Mouse (Mus musculus) heart, embryonic 15.5 days (tissue): Measurements from ENCODE around the gene Slc38a2. TPM values are rescaled to one million over a fixed set of nuclear protein-coding genes. Genes with fewer than 3 reads are reported as not detected.

Experiments used
- ATAC-seq: fragments of 200-750 bp; cut with Nextera tagmentation; replicated peaks from 2 replicates; pipeline ENCODE4 v1.8.0; 2017; ENCODE audit warnings: low read depth, moderate TSS enrichment; ENCODE audit not compliant: insufficient number of reproducible peaks, insufficient read depth, low FRiP score
- H3K27ac ChIP-seq: fragments of 300-500 bp; sonication (generic); 2 replicates; pipeline ENCODE4 v1.5.1; 2015; ENCODE audit warnings: mild to moderate bottlenecking, inconsistent platforms
- H3K27me3 ChIP-seq: fragments of 300-500 bp; sonication (generic); 2 replicates; pipeline ENCODE4 v1.6.1; 2015; ENCODE audit warnings: inconsistent platforms
- H3K36me3 ChIP-seq: fragments of 300-500 bp; sonication (generic); 2 replicates; pipeline ENCODE4 v1.6.1; 2015; ENCODE audit warnings: mild to moderate bottlenecking, inconsistent platforms
- H3K4me1 ChIP-seq: fragments of 300-500 bp; sonication (generic); replicated peaks from 2 replicates; pipeline ENCODE4 v1.6.1; 2015; ENCODE audit warnings: inconsistent platforms
- H3K4me2 ChIP-seq: fragments of 300-500 bp; sonication (generic); 2 replicates; pipeline ENCODE4 v1.6.1; 2015; ENCODE audit warnings: inconsistent platforms, mild to moderate bottlenecking, moderate library complexity
- H3K4me3 ChIP-seq: fragments of 300-500 bp; sonication (generic); 2 replicates; pipeline ENCODE4 v1.5.1; 2015; ENCODE audit warnings: mild to moderate bottlenecking, inconsistent platforms
- H3K9ac ChIP-seq: fragments of 300-500 bp; sonication (generic); 2 replicates; pipeline ENCODE4 v1.6.1; 2015; ENCODE audit warnings: mild to moderate bottlenecking, inconsistent platforms
- H3K9me3 ChIP-seq: fragments of 300-500 bp; sonication (generic); replicated peaks from 2 replicates; pipeline ENCODE4 v1.6.1; 2016; ENCODE audit warnings: inconsistent platforms
- WGBS: fragments of 180-500 bp; shearing (Covaris S2); methylation state at CpG from one replicate; pipeline ENCODE4 v1.1.7; 2015; ENCODE audit warnings: mixed read lengths; 5-methylcytosine and 5-hydroxymethylcytosine counted together
- polyA plus RNA-seq: library from polyadenylated mRNA; unstranded; fragments of >200 nt; fragmentation: Nextera tagmentation; extraction: Ambion mirVana; gene quantifications from 2 replicates; pipeline ENCODE4 v1.2.1, GENCODE M21; 2015

The Slc38a2 gene
- polyA plus RNA-seq, 1 experiment from 2014 or later, result 170 TPM

DNA sequence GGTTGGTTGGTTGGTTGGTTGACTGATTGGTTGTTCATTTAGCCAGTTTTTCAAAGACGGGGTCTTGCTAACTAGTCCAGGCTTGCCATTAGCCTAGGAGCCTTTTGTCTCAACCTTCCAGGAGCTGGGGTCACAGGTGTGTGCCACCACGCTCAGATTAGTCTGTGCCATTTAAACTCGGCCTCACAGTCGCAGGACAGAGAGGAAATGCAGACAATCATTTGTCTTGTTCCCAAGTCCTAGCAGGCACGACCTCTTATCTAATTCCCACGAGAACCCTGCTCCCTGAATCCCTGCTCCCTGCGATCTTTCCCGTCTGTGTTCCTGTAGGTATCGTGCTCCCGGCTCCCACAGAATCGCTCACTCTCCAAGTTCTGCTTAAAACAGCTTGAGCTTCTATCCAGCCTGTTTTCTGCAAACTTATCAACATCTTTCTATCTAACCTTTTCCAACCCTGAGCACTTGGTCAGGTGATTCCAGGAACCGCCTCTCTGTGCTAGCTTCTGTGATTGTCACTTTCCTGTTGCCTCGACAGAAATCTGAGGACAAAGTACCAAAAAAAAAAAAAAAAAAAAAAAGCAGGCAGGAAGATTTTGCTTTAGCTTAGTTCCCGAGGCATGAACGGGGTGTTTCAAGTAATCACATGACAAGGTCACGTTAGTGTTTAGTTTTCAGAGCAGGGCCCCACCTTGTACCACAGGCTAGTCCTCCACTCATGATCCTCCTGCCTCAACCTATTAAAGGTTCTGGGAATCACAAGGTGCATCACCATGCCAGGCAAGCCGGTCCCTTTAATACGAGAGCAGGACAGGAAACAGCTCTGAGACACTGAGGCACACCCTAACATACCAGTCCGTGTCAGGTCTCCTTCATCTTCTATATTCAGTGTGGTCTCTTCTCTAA, 20.4 kb downstream of the Slc38a2 start:
- H3K9ac ChIP-seq, result no peak overlapping the region
- H3K4me2 ChIP-seq, result no peak overlapping the region
- peaks cover 15% of the 10 kb centered on the region for H3K4me1 ChIP-seq
- no peaks in the 10 kb centered on the region for H3K27me3 ChIP-seq
- no peaks in the 10 kb centered on the region for H3K36me3 ChIP-seq
- no peak overlapping the region for H3K4me3 ChIP-seq
- no peak for ATAC-seq
- WGBS, result 45% methylated on average over 19 of the region's 19 CpGs
- no peaks in the 10 kb centered on the region for H3K9me3 ChIP-seq
- H3K27ac ChIP-seq, result no peak overlapping the region

DNA sequence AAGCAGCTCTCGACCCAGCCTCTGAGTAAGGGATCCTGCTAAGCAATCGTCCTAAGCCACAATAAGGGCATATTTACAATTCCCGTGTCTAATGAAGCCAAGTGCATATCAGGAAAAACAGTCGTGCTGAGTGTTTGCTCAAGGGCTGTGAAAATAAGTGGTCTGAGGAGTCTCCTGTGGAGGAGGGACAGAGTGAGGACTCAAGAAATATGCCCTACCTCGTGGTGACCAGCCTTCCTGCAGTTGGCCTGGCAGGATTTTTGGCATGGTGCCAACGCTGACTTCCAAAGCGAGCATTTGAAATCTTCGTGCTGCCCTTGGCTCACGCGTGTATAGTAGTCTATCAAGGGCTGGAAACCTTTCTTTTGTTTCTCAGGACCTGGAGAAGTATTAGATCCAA, 23.0 kb downstream of the Slc38a2 start:
- Histone ChIP-seq H3K27me3 (no peaks in the 10 kb centered on the region), H3K9ac (no peak overlapping the region)
- 24% methylated on average over 10 of the region's 10 CpGs for WGBS

DNA sequence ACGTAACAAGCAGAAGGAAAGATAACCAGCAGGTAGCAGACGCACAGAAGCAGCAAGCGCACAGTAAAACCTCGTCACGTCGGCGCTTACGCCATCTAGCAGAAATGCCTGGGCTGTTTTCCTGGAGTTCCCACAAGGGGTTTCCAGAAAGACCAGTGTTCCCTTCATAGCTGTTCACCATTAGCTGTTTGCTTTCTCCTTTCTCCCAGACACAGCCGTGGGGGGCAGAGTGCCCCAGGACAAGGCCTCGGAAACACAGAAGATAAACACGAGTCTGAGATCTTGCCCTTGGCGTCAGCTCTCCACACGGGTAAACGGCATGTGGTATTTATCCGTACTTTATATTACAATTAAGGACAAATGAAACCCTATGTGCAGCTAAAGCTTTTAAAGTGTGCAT, 23.8 kb downstream of the Slc38a2 start:
- Histone ChIP-seq H3K9ac (no peak overlapping the region), H3K27me3 (no peaks in the 10 kb centered on the region), H3K36me3 (no peaks in the 10 kb centered on the region), H3K9me3 (no peaks in the 10 kb centered on the region), H3K4me1 (peaks cover 15% of the 10 kb centered on the region), H3K4me3 (no peak overlapping the region), H3K27ac (peak overlapping the region; percentile 14; the same call in 1 of the 2 replicates), H3K4me2 (no peak overlapping the region)
- 61% methylated on average over 15 of the region's 15 CpGs for WGBS
- no peak for ATAC-seq

More for the DNA sequence above, 23.0 kb downstream of the Slc38a2 start:
- ATAC-seq, result peak; percentile 62; the same call in 1 of the 2 replicates
- Histone ChIP-seq H3K4me1 (peaks cover 15% of the 10 kb centered on the region), H3K4me2 (no peak overlapping the region), H3K36me3 (no peaks in the 10 kb centered on the region), H3K4me3 (no peak overlapping the region), H3K9me3 (no peaks in the 10 kb centered on the region), H3K27ac (peak overlapping the region; percentile 14; the same call in 1 of the 2 replicates)

DNA sequence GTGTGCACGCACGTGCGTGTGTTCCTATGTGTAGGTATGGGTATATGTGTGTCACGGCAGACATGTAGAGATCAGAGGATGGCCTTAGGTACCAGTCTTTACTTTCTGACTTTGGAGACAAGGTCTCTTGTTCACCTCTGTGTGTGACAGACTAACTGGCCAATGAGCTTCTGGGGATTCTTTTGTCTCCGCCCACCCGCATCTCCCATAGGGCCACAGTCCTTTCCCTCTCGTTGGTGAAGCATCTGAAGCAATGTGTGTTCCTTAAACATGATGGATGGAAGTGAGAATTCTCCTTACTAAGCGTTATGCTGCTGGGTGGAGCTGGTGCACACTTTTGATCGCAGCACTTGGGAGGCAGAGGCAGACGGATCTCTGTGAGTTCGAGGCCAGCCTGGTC, 24.5 kb downstream of the Slc38a2 start:
- ATAC-seq, result no peak
- Histone ChIP-seq H3K4me3 (no peak overlapping the region), H3K9me3 (no peaks in the 10 kb centered on the region), H3K9ac (no peak overlapping the region), H3K27me3 (no peaks in the 10 kb centered on the region), H3K36me3 (no peaks in the 10 kb centered on the region), H3K4me2 (no peak overlapping the region), H3K4me1 (peaks cover 15% of the 10 kb centered on the region), H3K27ac (no peak overlapping the region)
- 82% methylated on average over 11 of the region's 11 CpGs for WGBS

DNA sequence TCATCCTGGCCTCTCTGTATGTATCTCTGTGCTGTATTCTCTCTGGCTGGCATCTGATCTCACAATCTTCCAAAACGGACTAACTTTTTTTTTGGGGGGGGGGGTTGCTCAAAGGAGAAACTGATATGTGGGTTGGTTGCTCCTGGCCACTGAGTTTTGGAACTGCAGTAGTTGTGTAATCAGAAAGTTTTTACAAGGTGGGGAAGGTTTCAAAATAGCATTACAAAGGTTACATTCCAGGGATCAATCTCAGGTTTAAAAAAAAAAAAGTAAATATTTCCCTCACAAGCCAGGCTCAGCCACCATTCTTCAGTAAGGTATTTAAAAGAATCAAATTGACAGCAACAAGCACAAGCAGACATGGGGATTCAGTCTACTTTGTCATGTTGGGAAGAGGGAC, 25.4 kb downstream of the Slc38a2 start:
- 56% methylated on average over 1 of the region's 1 CpGs for WGBS
- Histone ChIP-seq H3K4me2 (no peak overlapping the region), H3K9ac (no peak overlapping the region), H3K27me3 (no peaks in the 10 kb centered on the region), H3K36me3 (no peaks in the 10 kb centered on the region), H3K4me1 (peaks cover 15% of the 10 kb centered on the region), H3K9me3 (no peaks in the 10 kb centered on the region), H3K4me3 (no peak overlapping the region), H3K27ac (no peak overlapping the region)
- no peak for ATAC-seq

DNA sequence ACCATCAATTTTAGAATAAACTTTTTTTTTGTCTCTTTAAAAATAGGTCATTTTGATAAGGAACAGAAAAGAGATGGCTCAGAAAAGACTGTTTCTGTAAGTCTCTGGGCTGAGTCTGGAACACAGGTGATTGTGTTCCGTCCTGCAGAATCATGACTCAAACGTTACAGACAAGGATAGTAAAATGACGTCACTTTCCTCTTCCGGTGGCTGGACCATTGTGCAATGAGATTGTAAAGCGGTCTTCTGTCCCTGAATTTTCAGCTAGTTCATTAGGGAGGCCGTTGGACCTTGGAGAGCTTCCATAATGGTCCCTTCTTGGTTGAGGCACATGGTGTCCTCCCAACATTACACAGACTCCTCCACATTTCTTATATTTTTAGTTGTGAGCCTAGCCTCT, 29.8 kb downstream of the Slc38a2 start:
- H3K27me3 ChIP-seq, result no peaks in the 10 kb centered on the region
- H3K36me3 ChIP-seq, result no peaks in the 10 kb centered on the region
- 57% methylated on average over 6 of the region's 6 CpGs for WGBS
- H3K4me2 ChIP-seq, result no peak overlapping the region
- no peaks in the 10 kb centered on the region for H3K9me3 ChIP-seq
- ATAC-seq, result no peak
- H3K9ac ChIP-seq, result no peak overlapping the region
- H3K4me1 ChIP-seq, result peaks cover 6% of the 10 kb centered on the region
- no peak overlapping the region for H3K27ac ChIP-seq
- H3K4me3 ChIP-seq, result no peak overlapping the region

DNA sequence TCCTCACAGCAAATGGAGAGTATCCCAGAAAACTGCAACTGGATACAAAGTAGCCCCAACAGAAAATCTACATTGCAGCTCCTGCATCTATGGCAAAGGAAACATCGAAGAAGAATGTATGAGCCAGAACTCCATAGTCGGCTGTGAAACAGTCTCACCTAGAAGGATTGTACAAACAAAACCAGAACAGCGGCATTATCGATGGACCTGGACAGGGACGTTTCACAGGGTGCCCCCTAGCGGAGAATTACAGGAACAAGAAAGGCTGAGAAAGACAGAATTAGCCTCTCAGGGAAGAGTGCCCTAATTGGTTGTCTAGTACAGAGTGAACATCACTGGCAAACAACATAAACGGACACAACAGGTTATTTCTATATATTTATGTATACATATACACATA, 32.9 kb downstream of the Slc38a2 start:
- ATAC-seq, result 0 out of 2 replicates have a peak, but pooled peaks have one; percentile 48
- H3K36me3 ChIP-seq, result no peaks in the 10 kb centered on the region
- H3K27ac ChIP-seq, result no peak overlapping the region
- H3K4me3 ChIP-seq, result peak overlapping the region; percentile 35
- H3K4me1 ChIP-seq, result peaks cover 6% of the 10 kb centered on the region
- H3K9ac ChIP-seq, result no peak overlapping the region
- 6% methylated on average over 7 of the region's 7 CpGs for WGBS
- peak overlapping the region; percentile 64 for H3K4me2 ChIP-seq
- no peaks in the 10 kb centered on the region for H3K9me3 ChIP-seq
- H3K27me3 ChIP-seq, result no peaks in the 10 kb centered on the region

DNA sequence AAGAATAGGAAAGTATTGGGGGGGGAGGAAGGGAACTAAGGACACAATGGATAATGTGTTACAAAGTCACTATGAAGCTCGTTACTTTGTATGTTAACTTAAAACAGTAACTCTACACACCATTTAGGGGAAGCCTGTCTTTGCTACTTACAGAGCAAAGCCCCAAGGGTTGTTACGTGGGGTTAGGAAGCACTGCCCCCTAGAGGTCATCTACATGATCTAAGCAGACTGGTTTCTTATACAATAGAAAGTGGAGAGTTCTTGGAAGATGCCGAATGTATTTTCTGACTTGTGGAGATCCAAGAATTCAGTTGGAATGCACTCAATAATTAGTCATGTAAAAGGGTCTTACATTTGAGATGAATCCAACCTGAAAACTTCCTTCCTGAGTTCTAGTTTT, 33.6 kb downstream of the Slc38a2 start:
- no peak overlapping the region for H3K27ac ChIP-seq
- peaks cover 11% of the 10 kb centered on the region for H3K4me1 ChIP-seq
- peak overlapping the region; percentile 64 for H3K4me2 ChIP-seq
- peak overlapping the region; percentile 35 for H3K4me3 ChIP-seq
- WGBS, result 7% methylated on average over 3 of the region's 3 CpGs
- H3K36me3 ChIP-seq, result no peaks in the 10 kb centered on the region
- ATAC-seq, result peak; percentile 69; the same call in 1 of the 2 replicates
- no peaks in the 10 kb centered on the region for H3K9me3 ChIP-seq
- no peak overlapping the region; the same call in 1 of the 2 replicates for H3K9ac ChIP-seq
- H3K27me3 ChIP-seq, result no peaks in the 10 kb centered on the region

DNA sequence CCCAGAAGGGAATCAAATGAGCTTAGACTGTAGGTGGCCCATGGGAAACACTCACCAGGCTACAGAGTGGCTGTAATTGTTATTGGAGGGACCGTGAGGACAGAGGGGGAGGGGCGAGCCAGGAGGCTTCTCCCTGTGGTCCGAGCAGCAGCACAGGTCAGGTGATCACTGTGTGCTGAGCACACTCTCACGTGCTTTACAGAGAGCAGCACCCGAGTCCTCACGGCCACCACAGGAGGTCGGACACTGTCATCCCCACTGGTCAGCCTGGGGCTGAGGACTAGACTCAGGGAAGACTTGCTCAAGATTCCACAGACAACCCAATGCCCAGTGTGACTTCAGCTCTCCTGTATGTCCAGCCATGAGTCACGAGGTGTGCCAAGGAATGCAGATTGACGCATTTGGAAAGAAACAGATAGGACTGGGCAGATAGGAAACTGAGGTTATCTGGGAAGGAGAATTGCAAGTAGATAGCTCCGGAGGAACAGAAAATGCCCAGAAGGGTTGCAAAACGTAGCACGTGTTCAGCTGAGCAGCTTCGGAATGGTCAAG, 38.9 kb downstream of the Slc38a2 start:
- WGBS, result 28% methylated on average over 13 of the region's 13 CpGs
- H3K4me1 ChIP-seq, result peaks cover 20% of the 10 kb centered on the region
- H3K27me3 ChIP-seq, result no peaks in the 10 kb centered on the region
- H3K9me3 ChIP-seq, result no peaks in the 10 kb centered on the region
- H3K36me3 ChIP-seq, result no peaks in the 10 kb centered on the region
- peak; percentile 27; the same call in 1 of the 2 replicates for ATAC-seq
- H3K4me3 ChIP-seq, result no peak overlapping the region
- no peak overlapping the region for H3K27ac ChIP-seq
- H3K9ac ChIP-seq, result no peak overlapping the region
- H3K4me2 ChIP-seq, result peak overlapping the region; percentile 48

DNA sequence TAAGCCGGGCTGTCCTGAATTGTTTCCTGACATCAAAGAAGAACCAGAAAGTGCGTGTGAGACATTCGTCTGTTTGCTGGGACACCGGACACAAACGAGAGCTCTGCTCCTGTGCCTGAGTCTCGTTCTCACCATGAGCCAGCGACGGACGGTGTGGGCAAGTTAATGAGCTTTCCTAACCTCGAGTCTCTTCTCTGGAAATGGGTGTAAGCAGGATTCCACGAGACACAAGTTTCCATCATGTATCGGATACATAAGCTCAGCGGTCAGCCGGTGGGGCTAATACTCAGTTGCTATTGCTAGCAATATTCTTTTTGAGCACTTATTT, 41.3 kb downstream of the Slc38a2 start:
- Histone ChIP-seq H3K36me3 (no peaks in the 10 kb centered on the region), H3K4me1 (peaks cover 20% of the 10 kb centered on the region), H3K27ac (no peak overlapping the region), H3K4me2 (peak overlapping the region; percentile 5; the same call in 1 of the 2 replicates), H3K27me3 (no peaks in the 10 kb centered on the region), H3K9ac (no peak overlapping the region), H3K4me3 (no peak overlapping the region), H3K9me3 (no peaks in the 10 kb centered on the region)
- no peak for ATAC-seq
- WGBS, result 50% methylated on average over 14 of the region's 14 CpGs

DNA sequence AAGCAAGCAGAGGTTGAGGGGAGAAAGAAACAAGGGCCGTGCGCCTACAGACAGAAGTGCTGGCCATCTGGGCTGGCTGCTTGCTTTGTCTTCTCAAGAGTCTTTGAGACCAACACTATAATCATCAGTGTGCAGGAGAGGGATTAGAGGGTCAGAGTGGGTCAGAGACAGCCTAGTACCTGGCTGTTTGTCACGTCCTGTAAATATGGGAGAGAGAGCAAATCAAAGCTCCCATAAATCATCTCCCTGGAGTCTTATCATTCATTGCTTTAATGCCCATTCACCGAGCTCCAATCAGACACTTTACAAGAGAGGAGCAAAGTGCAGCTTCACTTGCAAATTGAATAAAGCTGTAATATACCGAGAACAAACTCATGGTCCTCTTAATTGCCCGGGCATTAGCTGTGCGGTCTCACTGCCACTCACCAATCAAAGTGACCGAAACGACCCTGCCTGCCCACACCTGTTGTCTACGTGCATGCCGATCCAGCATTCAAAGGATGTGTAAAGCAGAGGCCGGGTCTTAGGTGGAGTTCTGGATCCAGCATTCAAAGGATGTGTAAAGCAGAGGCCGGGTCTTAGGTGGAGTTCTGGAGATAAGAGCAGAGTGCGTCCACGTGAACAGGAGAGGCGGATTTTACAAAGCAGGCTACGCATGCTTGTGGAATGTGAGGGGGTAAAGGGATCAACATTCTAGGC, 41.8 kb downstream of the Slc38a2 start:
- H3K27ac ChIP-seq, result no peak overlapping the region
- ATAC-seq, result no peak
- H3K27me3 ChIP-seq, result no peaks in the 10 kb centered on the region
- H3K36me3 ChIP-seq, result no peaks in the 10 kb centered on the region
- no peak overlapping the region for H3K9ac ChIP-seq
- WGBS, result 43% methylated on average over 17 of the region's 17 CpGs
- no peak overlapping the region for H3K4me3 ChIP-seq
- peaks cover 20% of the 10 kb centered on the region for H3K4me1 ChIP-seq
- peak overlapping the region; percentile 5; the same call in 1 of the 2 replicates for H3K4me2 ChIP-seq
- H3K9me3 ChIP-seq, result no peaks in the 10 kb centered on the region
